Mouse (Mus musculus) ES-E14 (cell line): ENCODE results near the gene Rragd.

Source experiments
- CHD2 ChIP-seq: IDR thresholded peaks from 2 replicates; pipeline ENCODE4 v1.6.1; 2014; ENCODE audit warnings: mild to moderate bottlenecking, low read depth, low read length, inconsistent platforms
- ZNF384 ChIP-seq: IDR thresholded peaks from 2 replicates; pipeline ENCODE4 v1.6.1; 2012; ENCODE audit warnings: low read depth, low read length, inconsistent platforms

- TF ChIP-seq ZNF384 (no peak), CHD2 (no peak)
Observed at GRCm38 (mm10) chr4:32952681-32953080, 30.2 kb upstream of the Rragd start.
